Mouse (Mus musculus) retina, embryonic 14.5 days (tissue): ENCODE results near the gene Rpl10a.
A peak's percentile ranks its signal among the peaks of the same experiment; 100 is the strongest.
"Not testable (repeated sequence)": the region's sequence is repeated elsewhere in the genome, so short reads cannot be mapped to it uniquely, and the experiment has no call there.

ENCODE experiments used
- DNase-seq: peaks from one replicate; pipeline ENCODE4 v3.0.0-alpha.2; 2015; ENCODE audit warnings: low spot score

Rpl10a gene

DNA sequence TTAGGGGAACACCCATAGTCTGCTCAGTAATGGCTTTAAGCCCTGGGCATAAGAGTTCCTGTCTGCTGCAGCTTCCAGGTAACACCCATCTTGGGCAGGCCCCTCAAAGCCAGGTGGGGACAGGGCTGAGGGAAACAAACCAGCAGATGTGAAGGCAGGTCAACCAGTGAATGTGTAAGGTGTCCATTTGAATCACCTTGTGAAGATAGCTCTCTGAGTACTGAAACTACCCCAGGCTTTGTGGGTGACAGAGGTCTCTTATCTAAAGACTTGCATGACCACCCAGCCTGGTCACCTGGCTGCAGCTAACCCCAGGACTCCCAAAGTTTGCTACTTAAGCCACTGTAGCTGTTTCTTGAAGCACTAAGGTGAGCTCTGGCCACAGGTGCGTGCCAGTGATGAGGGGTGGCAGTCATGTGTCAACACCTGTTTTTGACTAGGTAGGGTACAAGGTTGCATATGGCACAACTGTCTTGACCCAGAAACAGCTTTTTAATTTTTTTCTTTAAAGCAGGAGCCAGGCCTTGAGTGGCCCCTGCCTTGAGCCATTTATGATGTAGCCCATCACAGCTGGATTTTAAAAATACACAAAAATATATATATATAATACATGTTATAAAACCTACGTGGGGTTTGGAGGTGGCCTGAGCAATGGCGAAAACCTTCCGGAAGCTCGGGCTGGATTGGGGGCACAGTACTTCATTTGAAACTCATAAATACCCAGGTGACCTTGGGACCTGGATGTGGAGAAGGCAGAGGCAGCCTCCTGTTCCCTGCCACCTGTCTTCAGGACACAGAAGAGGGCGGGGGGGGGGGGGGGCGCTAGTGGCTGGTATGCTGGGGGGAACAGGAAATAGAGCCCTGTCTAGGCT, 3.2 kb downstream of the Rpl10a start:
- no peak for DNase-seq

DNA sequence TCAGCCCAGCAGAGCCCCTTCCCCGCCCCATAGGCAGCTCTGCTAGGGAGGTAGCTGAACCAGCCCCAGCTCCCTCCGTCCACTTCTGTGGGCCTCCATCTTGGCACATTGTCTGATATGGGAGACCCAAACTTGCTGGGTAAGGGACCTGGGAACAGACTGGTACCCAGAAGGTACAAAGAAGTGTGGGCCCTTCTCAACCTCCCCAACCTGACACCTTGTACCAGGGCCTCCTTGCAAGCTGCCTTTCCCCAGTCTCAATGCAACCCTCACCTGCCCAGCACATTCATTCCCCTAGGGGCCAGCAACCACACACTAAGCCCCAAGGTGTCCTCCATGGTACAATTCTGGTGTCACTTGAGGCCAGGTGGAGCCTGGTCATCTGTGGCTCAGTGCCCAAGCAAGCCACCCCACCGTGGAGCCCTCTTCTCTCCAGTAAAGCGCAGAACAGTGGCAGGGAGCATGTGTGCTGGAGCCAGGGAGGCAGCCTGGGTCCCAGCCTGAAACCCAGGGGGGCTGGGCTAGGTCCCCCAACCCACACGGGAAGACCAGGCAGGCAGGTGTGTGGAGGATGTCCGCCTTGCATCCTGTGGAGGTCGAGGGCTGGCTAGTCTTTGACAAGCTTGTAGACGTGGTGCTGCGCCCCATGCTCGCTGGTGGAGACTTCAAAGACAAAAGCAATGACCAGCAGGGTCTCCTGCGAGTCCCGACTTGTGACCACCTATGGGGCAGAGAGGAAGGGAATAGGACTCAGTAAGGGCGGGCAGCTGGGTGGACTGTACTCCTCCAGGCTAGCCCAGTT, 4.0 kb downstream of the Rpl10a start:
- no peak for DNase-seq

DNA sequence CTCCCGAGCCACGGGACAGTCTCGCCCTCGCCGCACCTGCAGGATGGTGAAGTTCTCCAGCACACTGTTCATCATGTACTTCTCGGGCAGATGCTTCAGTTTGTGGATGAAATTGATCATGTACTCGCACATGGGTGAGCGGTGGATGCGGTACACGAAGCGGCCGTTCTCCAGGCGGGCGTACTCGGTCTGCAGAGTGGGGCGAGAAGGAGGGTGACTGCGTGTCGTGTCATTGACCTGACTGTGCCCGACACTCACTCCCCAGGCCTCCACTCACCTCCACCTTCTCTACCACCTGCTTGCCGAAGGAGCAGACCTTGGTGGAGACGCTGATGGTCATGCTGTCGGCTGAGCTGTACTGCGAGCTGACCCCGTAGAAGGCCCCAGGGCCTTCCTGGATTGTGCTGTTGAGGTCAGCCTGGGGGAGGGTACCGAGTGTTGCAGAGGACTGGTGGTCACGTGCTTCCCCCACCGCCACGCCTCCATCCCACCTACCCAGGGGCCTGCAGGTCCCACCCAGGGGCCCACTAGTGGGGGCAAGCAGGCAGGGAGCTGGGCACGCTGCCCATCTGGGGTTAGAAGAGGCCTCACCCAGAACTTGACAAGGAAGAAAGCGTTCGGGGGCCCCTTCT, 4.8 kb downstream of the Rpl10a start:
- peak; percentile 57 for DNase-seq

DNA sequence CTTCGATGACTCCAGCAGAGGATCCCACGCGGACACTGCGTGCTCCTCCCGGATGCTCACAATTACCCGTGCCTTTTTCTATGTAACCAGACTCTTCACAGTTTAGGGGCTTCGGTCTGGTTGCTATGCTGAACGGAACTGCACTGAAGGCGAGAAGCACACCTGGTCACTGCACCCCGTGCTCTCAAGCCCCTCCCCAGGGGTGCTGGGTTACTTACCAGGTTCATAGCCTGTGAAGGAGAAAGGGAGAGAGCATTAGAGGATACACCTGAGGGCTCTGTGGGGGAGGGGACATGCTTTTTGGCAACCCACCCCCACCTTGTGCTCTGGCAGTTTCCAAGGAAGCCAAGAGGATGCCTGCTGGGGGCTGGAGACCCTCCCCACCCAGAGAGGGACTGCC, 7.0 kb downstream of the Rpl10a start:
- no peak for DNase-seq

DNA sequence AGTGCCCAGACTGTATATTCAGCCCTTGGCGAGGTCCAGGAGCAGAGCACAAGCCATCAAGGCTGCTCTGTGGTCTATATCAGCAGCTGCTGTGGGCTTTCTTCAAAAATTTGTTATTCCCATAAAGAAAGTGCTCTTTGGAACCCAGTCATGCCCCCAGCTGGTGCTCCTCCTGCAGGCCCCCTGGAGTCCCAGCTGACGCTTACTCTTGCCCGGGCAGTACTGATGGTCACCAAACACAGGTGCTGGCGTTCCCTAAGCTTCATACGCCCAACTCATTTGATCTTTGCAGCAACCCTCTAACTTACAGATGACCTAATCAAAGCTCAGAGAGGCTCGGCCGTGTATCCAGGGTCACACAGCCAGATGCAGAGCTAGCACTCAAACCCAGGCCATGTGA, 9.3 kb downstream of the Rpl10a start:
- no peak for DNase-seq

DNA sequence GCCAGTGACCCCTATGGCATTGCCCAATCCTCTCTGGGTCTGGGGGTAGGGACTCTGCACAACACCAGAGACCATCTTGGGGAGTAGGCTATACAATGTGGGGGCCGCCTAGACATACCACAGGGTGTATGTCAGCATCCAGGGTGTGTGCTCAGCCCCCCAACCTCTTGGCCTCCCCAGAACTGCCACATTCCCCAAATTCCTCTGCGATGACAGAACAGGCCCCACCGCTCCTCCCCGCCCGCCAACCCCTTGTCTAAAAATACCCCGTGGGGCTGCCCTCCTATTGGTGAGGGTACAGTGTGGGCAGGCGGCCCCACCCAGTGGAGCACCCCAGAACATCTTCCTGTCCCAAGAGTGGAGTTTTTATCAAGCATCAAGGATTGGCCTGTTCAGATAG, 12.3 kb downstream of the Rpl10a start:
- DNase-seq, result no peak

DNA sequence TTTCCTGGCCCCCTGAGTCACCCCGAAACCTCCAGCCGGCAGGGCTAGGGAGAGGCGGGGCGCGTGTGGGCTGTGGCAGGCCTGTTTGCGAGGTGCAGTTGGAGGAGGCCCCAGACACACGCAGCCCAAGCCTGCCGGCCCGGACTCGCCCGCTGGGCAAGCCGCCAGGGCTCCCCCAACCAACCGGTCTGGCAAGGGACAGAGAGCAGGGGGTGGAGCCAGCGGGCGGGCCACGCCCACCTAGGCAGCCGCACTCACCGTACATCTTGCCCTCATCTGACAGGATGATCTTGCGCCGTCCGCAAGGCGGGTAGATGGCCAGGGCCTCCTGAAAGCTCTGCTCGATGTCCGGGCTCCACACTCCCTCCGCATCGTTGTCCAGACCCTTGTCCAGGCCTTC, 12.8 kb downstream of the Rpl10a start:
- DNase-seq, result peak; percentile 76

DNA sequence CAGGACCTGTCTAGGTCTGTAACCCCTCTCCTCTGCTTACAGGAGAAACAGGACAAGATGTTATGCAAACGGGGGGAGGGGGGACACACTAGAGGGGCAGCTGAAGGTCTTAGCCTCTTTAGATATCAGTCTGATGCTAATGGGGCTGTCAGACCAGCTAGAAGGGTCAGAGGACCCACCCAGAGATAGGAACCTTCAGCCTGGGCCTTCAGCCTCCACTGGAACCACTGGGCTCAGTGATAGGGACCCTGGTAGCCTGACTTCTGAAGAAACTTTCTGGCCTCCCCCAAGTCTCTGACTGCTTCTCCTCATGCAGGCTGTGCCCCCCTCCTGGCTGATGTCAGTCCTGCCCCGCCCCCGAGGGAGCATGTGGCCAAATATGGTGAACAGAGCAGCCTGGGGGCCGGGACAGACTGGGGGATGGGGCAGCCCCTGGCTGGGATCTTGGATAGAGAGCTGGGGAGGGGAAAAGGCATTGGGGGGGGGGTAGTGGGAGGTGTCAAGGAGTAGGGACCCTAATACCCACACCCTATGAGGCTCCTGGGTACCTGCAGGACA, 15.9 kb downstream of the Rpl10a start:
- no peak for DNase-seq

DNA sequence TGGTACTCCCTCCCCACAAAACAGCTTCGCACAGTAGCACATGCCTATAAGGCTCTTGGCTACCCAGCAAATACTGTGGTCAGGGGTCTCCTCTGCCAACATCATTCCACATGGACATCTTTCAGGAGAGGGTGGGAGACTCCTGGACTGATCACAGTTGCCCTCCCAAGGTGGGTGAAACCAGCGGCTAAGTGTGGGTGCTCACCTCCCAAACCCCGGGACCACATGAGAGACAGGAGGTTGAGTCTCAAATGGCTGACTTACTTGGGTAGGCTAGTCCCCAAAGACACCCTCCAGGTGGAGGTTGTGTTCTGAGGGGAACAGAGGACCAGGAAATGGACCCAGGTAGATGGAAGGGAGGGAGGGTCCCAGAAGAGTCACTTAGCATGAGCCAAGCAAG, 16.4 kb downstream of the Rpl10a start:
- DNase-seq, result no peak

DNA sequence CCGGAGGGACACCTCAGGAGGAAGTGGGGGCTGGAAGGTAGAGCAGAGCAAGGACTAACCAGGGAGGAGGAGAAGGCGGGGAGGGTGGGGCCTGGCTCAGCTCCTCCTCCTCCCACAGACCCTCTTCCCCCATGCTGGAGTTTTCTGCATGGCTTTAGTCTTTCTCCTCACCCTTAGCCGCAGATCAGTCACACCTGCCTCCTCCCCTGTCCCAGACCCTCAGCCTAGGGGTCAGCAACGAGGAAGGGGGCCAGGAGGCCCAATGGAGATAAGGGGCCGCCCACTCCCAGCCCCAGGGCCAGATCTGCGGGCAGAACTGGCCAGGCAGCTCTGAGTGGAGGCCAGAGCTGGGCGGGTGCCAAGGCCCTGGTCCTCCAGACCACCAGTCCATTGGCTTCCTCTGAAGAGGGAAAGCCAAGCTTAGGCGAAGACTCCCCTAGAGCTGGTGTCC, 17.0 kb downstream of the Rpl10a start:
- DNase-seq, result no peak

DNA sequence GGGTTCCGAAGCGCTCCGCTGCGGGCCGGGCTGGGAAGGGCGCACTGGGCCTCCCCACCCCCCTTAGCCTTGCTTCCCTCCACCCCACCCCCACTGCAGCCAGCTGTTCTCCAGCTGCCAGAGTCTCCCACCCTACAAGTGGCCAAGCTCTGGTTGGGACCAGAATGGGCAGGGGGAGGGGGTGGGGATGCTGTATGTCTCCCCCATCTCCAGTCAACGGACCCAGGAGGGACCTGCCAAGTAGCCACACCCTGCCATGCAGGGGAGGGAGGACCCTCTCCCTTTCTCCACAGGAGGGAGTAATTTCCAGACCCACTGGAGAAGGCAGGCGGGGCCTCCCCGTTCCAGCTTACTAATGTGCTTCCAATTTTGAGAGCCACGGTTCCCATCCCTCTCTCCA, 17.6 kb downstream of the Rpl10a start:
- DNase-seq, result no peak

DNA sequence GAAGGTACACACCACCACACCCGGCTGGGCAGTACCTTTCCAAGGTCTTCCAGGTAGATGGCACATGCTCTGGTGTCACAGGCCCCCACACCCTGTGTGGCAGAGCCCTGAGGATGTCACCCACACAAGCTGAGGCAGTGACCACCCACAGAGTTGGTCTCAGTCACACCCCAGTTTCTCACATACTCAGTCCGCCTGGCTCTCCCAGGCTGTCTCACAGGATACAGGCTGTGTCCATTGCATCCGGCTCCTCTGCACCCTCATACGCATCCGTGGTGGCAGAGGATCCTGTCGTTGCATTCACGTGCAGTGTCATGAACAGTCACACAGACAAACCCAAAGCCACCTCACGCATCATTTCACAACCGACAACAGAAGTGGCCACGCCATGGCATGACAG, 19.1 kb downstream of the Rpl10a start:
- no peak for DNase-seq

DNA sequence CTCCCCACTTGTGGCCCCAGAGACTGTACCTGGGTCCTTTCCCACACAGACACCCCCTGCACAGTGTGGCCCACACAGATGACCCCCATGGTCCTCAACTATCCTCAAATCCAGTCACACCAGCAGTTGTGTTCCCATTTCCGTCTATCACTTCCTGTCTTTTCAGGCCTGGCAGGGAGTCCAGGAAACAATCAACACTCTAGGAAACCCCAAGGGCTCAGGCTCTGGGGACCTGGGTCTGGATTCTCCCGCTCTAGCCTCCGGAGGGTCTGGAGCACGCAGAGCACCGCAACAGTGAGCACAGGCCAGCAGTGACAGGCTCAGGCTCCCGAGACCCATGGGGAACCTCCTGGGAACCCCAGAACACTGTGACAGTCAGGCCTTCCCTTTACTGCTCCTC, 19.9 kb downstream of the Rpl10a start:
- no peak for DNase-seq

DNA sequence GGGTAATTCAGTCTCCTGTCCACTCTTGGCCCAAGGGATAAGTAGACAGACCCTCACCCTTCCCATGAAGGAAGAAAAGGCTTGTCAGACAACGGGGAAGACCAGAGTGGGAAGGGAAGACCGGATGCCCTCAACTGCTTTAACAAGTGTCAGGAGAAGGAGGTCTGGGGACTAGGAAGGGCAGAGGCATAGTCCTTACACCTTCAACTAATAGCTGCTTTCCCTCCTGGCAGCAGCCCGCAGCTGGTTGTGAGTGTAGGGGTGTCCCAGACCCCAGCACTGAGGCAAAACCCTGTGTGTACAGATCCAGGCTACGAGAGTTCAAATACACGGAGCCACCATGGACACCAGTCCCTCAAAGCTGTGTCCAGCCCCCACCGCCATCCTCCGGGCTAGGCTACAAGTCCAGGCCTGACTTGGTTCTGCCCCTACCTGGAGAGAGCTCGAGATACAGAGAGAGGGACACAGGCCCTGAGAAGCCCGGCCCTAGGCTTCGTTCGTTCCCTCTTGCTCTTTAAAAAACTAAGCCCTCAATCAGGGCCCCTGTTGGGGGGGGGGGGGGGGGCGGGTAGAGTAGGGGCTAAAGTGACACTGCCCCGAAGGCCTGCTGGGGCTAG, 21.1 kb downstream of the Rpl10a start:
- peak; percentile 12 for DNase-seq

DNA sequence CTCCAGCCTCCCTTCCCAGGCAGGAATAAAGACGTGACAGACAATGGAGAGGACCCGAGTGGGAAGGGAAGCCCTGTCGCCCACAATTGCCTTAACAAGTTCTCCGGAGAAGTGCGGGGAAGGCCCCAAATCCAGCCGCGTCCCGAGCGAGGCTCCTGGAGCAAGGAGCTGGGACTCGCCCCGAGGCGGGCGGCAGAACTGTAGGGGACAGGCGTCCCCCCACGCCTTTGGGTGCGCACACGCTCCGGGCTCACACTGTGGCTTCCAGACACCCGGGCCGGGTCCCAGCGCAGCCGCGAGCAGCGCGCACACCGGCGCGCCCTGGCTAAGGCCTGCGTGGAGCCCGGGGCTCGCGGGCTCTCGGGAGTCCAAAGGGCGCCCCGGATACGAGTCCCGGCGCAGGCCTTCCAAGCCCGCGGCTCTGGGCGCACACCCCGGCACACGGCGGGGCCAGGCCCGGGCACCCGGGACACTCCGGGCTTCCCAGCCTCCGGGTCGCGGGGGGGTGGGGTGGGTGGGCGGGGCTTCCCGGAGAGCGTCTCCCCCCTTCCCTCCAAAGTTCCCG, 21.7 kb downstream of the Rpl10a start:
- DNase-seq, result peak; percentile 53

DNA sequence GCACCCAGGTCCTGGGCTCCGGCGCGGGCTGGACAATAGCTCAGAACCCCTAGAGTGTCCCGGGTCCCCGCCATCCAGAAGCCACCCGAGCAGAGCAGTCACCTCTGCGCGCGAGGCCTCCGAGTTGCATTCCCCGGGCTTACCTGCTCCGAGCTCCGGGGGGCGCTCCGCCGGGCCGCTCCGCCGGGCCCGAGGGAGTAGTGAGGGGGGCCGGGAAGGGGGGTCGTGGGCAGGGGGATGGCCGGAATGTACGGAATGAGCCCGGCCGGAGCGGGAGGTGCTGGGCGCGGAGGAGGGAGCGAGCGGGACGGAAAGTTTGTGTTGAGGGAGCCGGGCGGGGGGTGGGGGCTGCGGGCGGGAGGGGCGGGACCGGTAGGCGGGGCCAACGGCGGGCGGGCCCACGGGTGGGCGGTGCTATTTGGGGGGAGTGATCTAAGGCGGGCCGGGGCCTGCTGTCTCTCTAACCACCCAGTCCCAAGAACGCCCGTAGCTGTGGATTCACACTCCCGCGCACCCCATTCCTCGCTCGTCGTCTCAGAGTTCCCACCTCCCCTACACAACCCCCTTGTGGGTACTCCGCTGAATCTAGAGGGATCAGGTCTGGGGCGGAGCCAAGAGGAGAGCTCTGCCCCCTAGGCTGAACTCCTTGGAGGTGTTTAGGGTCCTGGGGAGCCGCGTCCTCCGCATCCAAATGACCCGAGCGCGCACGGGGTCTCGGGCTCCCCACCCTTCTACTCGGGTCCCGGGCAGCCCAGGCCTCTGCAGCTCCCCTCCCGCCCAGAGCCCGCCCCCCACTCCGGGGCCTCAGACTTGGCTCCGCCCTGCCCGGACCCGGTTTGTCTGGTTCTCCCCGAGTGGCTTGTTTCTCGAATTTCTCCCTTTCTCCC, 22.4 kb downstream of the Rpl10a start, which contains the start of gene Tead3:
Gene Tead3, minus strand, starts transcription at position 352 of the 887 bp plus-strand sequence.
- peak; percentile 79 for DNase-seq

DNA sequence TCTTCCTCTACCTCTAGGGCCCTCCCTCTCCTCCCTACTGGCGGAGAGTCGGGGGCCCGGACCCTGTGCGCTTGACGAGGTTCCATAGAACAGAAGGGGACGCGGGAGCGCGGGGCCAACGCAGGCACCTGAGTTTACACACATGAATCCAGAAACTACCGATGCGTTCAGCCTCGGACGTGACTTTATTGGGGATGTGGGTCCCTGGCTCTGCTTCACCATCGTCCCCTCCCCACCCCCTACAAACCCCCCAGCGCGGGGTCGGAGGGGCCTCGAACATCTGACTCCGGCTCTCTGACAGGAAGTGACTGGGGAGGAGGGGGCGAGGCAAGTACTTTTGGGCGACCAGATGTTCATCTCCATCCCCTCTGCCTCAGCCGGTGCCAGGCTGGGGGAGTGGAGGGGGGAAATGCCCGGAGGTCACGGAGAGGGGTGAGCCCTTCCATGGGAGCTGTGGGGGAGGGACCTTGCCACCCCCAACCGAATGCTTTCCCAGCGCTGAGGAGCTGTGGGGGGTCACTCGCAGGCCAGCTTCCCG, 23.2 kb downstream of the Rpl10a start:
- no peak for DNase-seq

DNA sequence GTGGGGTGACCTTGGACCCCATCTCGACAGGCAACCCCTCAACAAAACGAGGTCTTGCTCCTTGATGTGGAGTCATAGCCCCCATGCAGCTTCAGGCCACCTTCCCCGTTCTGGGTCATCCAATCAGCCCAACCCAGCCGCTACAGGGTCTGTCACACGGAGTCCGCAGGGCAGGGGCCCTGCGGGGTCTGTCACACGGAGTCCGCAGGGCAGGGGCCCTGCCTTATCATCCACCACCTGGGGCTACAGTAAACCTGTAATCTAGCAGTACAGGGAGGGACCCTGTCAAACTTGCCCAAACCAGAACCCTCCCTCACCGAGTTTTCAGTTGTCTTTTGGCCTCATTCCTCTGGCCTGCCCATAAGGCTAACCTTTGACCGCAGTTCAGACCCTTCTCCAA, 23.7 kb downstream of the Rpl10a start:
- no peak for DNase-seq

DNA sequence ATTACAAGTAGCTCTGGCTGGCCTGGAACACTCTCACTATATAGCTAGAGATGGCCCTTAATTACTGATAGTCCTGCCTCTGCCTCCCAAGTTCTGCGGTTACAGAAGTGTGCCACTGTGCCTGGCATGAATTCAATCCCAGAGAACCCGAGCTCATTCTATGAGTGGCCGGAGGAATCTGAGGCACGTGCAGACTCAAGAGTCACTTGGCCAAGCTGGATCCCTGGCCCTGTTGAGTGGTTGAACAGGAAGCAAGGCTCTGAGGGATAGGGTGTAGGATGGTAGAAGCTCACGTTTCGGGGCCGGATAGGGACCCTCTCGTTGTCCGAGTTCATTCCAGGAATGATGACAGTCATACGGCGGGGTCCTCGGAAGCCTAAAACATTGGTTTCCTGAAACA, 27.6 kb downstream of the Rpl10a start:
- no peak for DNase-seq

DNA sequence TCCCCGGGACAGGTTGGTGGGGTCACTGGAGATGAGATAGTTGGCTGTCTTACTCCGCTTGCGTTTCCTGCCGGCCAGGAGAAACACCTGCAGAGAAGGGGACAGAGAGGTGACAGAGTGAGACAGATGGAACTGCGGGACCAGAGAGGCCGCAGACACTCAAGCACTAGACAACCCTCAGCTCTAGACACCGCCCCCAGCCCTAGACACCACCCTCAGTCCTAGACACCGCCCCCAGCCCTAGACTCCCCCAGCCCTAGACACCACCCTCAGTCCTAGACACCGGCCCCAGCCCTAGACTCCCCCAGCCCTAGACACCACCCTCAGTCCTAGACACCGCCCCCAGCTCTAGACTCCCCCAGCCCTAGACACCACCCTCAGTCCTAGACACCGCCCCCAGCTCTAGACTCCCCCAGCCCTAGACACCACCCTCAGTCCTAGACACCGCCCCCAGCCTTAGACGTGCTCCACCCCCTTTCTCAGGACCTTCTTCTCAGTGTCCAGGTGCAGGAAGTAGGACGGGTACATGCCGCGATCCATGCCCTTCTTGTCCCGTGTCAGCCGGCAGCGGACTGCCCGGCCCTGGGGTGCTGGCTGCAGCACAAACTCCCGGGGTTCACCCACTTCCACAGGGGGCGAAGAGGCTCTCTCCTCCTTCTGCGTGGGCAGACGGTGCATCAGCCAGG, 30.4 kb downstream of the Rpl10a start:
- not testable (repeated sequence) for DNase-seq
